Mouse (Mus musculus): ENCODE results near the gene Sash1.
"Not testable (repeated sequence)": the region's sequence is repeated elsewhere in the genome, so short reads cannot be mapped to it uniquely, and the experiment has no call there.

Sash1 gene

GRCm38 (mm10) chr10:8756604-8757354 is 129.1 kb downstream of the Sash1 start:
- DNase-seq (ENCODE audit: extremely low spot score) = no peak

GRCm38 (mm10) chr10:8753377-8753776 is 132.5 kb downstream of the Sash1 start:
- no peak for DNase-seq (ENCODE audit: extremely low spot score)

- no peak for DNase-seq (ENCODE audit: extremely low spot score)
Observed at GRCm38 (mm10) chr10:8752436-8752835, 133.4 kb downstream of the Sash1 start.

GRCm38 (mm10) chr10:8749537-8749936 is 136.3 kb downstream of the Sash1 start:
- DNase-seq (ENCODE audit: extremely low spot score) = no peak

- no peak for DNase-seq (ENCODE audit: extremely low spot score)
Observed at GRCm38 (mm10) chr10:8747450-8748212, 138.2 kb downstream of the Sash1 start.

DNA sequence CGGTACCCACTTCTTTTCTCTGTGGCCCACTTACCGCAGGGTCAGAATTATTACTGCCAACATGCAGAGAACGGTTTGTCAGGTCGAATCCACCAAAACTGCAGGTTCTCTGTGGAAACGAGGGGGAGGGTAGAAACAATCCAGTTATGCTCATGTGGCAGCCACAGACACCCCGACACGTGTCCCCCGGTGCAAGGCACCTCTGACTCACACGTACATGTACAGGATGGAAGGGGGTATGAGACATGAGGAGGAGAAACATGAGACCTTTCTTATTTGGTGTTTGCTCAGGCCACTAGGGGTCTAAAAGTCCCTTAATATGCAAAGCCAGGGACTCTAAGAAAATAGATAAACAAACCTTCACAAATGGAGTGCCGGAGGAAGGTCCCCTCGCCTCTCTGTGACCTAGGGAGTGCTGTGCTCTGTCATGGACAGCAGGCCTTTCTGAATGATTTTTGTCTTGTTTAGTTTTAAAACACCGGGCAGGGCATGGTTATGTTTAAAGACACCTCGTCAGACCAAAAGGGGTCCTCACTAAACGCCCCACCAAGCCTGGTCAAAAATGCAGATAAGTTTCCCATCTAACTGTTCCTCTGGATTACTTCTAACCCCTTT is 139.7 kb downstream of the Sash1 start:
- no peak for DNase-seq (ENCODE audit: extremely low spot score)

DNA sequence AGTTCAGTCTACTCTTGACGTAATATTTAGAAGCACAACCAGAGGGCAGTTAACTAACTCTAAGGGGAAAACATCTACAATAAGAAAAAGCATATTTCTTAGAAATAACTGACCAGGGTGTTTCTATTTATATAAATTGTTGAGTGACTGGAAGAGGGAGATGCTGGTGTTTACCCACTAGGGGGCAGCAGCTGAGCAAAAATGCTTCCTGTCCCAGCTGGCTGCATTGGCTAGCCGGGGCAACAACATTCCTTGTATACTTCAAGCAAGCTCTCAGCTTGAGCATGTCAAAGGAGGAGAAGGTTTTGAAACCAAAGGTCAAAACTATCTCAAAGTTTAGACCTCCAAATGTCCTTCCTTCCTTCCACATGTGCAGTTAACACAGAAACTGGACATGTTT is 143.0 kb downstream of the Sash1 start:
- DNase-seq (ENCODE audit: extremely low spot score) = peak; percentile 76

DNA sequence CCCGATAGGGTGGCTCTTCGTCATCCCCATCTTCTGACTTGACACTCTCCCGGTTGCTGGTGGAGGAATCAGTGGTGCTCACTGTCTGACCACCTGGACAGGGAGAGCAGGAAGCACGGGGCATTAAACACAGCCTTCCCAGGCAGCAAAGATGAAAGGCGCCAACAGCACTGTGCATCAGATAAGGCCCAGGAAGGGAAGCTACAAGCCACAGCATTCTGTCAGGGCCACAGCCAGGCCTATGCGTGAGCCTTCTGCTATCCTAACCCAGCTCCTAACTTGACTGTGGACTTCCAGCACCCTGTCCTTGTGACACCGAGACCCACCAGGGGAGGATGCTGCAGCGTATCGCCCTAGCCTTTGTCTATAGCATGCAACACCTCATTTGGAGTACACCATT is 144.4 kb downstream of the Sash1 start:
- no peak for DNase-seq (ENCODE audit: extremely low spot score)

DNA sequence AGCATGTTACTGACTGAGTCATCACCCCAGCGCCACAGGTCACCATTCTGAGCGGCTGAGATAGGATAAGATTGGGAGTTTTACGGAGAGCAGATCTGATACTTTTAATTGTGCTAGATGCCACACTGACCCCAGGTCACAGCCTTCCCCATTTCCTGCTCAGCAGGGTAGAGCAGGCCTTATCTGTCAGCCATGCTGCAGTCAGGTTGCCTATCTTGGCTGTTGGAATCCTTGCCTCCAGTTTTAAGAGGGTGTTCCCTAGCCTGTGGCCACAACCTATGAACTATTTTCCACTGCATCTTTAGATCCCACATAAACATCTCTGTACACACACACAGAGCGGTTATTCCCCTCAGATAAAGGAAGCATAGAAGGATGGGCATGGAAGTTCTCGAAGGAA is 145.1 kb downstream of the Sash1 start:
- DNase-seq (ENCODE audit: extremely low spot score) = no peak

DNA sequence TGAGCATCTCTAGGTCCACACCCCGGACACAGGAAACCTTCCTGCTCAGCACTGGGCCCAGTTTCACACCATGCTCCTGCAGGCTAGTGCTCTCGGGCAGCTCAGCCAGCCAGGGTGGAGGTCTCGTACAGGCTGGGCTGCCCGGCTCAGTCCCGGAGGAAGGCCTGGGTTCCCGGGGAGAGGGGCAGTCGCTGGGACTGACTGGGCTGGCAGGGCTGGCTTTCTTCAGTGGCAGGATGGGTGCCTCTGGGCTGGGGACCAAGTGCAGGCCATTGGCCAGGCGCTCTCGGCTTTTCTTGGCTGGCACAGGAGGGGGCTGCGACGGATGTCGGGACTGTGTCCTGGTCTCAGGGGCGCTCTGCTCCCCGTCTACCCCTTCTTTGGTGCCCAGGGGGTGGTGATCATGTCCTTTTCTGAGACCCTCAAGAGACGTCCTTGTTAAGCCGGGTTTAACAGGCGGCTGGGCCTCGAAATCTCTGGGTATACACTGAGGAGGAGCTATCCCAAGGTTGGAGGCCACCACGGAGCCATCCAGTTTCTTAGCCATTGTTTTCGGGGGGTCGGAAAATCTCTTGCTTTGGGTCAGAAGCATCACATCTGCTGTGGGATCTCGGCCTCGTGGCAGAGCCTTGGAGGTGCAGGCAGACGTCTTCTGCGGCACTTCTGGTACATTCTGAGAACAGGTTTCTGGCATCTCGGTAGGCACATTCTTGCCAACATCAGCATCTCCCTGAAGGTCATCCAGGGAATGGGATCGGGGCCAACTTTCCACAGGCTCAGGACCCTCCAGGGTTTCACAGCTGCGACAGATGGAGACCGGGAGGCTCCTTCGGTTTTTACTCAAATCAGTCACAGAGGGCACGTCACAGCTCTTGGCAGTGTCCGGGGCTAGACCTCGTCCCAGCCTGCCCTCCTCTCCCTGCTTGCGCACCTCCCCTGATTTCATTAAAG is 156.2 kb downstream of the Sash1 start:
- no peak for DNase-seq (ENCODE audit: extremely low spot score)

- no peak for DNase-seq (ENCODE audit: extremely low spot score)
Observed at GRCm38 (mm10) chr10:8719345-8719744, 166.5 kb downstream of the Sash1 start.

DNA sequence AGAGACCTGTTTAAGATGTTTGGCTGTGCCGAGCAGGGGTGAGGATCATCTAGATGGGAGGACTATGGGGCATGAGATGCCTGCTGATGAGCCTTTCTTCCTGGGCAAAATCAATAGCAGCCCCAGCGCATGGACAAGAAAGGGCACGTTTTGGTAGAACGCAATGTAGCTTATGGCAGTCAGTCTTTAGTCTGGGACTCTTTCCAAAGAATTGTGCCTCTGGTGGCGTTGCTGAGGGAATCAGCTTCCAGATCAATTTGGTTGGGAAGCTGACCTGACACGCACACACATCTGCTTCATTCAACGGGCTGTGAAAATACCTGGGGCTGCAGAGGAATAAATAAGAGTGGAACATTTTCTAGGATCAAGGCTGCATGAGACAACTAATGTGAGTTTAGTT is 167.0 kb downstream of the Sash1 start:
- no peak for DNase-seq (ENCODE audit: extremely low spot score)

- DNase-seq (ENCODE audit: extremely low spot score) = no peak
Observed at GRCm38 (mm10) chr10:8717171-8717570, 168.7 kb downstream of the Sash1 start.

DNA sequence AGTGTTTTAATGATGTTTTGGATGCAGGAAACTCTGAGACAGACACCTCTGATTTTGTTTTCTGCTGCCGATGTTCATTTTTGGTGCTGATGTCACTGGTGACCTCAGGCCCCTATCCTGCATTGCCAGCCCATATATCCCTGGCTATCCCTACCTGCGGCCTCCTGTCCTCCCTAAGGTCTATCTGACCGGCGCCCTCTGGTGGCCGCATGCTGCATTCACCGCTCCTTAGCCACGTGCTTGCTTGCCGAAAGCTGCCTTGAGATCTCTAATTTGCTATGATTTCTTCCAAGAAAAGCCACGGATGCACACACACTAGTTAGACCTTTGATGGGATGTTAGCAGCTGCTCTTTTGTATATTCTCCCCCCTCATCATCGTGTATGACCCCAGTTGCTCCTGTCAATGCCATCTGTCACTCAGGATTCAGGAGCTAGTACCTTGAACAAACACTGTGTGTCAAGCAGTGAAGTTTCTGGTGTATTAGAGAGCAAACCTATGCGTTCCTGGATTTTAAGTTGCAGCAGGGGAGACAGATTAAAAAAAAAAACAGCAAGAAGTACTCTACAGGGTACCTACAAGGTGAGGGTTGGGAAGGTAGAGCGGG is 170.1 kb downstream of the Sash1 start:
- peak; percentile 77 for DNase-seq (ENCODE audit: extremely low spot score)

DNA sequence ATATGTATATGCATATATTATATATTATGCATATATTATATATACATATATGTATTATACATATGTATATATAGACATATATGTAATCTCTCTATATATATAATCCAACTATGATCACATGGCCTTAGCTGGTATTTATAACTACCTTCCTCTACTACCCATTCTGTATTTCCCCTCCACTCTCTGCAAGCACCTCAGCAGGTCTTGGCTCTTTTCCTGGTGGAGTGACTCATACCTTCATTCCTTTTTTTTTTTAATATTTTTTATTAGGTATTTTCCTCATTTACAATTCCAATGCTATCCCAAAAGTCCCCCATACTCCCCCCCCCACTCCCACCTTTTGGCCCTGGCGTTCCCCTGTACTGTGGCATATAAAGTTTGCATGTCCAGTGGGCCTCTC is 189.2 kb downstream of the Sash1 start:
- DNase-seq (ENCODE audit: extremely low spot score) = not testable (repeated sequence)

- DNase-seq (ENCODE audit: extremely low spot score) = no peak
Observed at GRCm38 (mm10) chr10:8693996-8694500, 191.8 kb downstream of the Sash1 start.

GRCm38 (mm10) chr10:8693561-8693960 is 192.3 kb downstream of the Sash1 start:
- no peak for DNase-seq (ENCODE audit: extremely low spot score)

DNA sequence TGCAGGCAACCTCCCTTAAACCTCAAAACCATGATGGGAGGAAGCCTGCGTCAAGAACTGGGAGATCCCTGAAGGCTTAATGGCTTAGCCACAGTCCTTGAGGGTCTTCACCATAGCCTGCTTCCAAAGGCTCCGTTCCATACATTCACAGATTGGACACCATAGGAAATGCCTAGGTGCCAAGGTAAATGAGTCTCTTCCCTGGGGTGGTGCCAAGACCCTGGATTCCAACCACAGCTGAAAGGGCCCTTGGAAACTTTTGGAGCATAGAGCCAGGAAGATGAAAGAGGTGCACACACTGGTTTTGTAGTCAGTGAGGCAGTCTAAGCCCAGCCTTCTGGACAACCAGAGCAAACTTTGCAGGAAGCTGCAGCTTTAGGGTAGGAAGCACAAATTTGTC is 193.3 kb downstream of the Sash1 start:
- DNase-seq (ENCODE audit: extremely low spot score) = no peak

DNA sequence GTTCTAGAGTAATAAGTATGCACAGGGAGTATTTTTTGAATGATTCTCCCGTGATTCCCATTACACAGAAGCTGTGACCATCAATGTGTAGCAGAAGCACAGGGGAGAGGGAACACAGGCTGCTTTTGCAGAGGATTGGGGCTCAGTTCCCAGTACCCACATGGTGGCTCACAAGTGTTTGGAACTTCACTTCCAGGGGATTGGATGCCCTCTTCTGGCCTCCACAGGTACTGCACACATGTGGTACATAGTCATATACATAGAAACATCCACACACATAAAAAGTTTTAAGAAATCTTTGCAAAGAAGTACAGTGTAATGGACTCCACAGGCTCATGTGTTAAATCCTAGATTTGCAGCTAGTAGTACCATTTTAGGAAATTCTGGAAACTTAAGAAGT is 199.7 kb downstream of the Sash1 start:
- DNase-seq (ENCODE audit: extremely low spot score) = no peak

- DNase-seq (ENCODE audit: extremely low spot score) = no peak
Observed at GRCm38 (mm10) chr10:8685269-8685668, 200.6 kb downstream of the Sash1 start.

- peak; percentile 52 for DNase-seq (ENCODE audit: extremely low spot score)
Observed at GRCm38 (mm10) chr10:8682900-8683299, 203.0 kb downstream of the Sash1 start.
